8 mouse cellular contexts compared by ENCODE assay signal in genomic region chr2:165512870-165513600, GRCm38 (mm10). TPM values are rescaled to one million over a fixed set of nuclear protein-coding genes. Genes with fewer than 3 reads are reported as not detected.
A peak's percentile ranks its signal among the peaks of the same experiment; 100 is the strongest.
DNase-seq lines count a peak whose midpoint lies in the region; ATAC-seq and TF ChIP-seq lines count a peak whose summit lies in the region.

No protein-coding gene starts in this region.

- H3K36me3 ChIP-seq in liver, postnatal 0 days (replicated peaks; ENCODE audit: insufficient read depth, low read length), result no peaks in the 10 kb centered on the region
- no peaks in the 10 kb centered on the region for H3K36me3 ChIP-seq in liver, embryonic 12.5 days
- peaks cover 18% of the 10 kb centered on the region for H3K36me3 ChIP-seq in embryonic facial prominence, embryonic 12.5 days
- H3K36me3 ChIP-seq in kidney, embryonic 14.5 days (ENCODE audit: control insufficient read depth, insufficient read depth, low read length), result no peaks in the 10 kb centered on the region

- no peak overlapping the region for H3K4me3 ChIP-seq in liver, postnatal 0 days (ENCODE audit: low read depth, low read length)
- no peak overlapping the region for H3K4me3 ChIP-seq in liver, embryonic 12.5 days
- no peak overlapping the region for H3K4me3 ChIP-seq in embryonic facial prominence, embryonic 12.5 days
- no peak overlapping the region for H3K4me3 ChIP-seq in kidney, embryonic 14.5 days (ENCODE audit: low read length)

- no peak overlapping the region for H3K9ac ChIP-seq in liver, postnatal 0 days (replicated peaks)
- H3K9ac ChIP-seq in liver, embryonic 12.5 days, result no peak overlapping the region
- no peak overlapping the region; the same call in 1 of the 2 replicates for H3K9ac ChIP-seq in embryonic facial prominence, embryonic 12.5 days
- H3K9ac ChIP-seq in kidney, embryonic 14.5 days (ENCODE audit: low read depth, low read length), result no peak overlapping the region

- no peak overlapping the region for H3K27ac ChIP-seq in liver, postnatal 0 days (ENCODE audit: low read depth)
- no peak overlapping the region for H3K27ac ChIP-seq in liver, embryonic 12.5 days
- peak overlapping the region; percentile 36; the same call in 1 of the 2 replicates for H3K27ac ChIP-seq in embryonic facial prominence, embryonic 12.5 days
- peak overlapping the region; percentile 62 for H3K27ac ChIP-seq in kidney, embryonic 14.5 days (ENCODE audit: low read depth, low read length)

- TF ChIP-seq EP300 in liver, postnatal 0 days (IDR thresholded peaks at IDR 0.05; ENCODE audit: low read depth), result no peak

- no peaks in the 10 kb centered on the region for H3K9me3 ChIP-seq in liver, postnatal 0 days (ENCODE audit: low read length)
- no peaks in the 10 kb centered on the region for H3K9me3 ChIP-seq in liver, embryonic 12.5 days (replicated peaks)
- no peaks in the 10 kb centered on the region for H3K9me3 ChIP-seq in embryonic facial prominence, embryonic 12.5 days
- no peaks in the 10 kb centered on the region for H3K9me3 ChIP-seq in kidney, embryonic 14.5 days (ENCODE audit: control insufficient read depth, low read length)

- no peaks in the 10 kb centered on the region for H3K27me3 ChIP-seq in liver, postnatal 0 days (ENCODE audit: insufficient read depth, low read length)
- 0 out of 2 replicates have a peak, but pooled peaks cover 12% of the 10 kb centered on the region for H3K27me3 ChIP-seq in liver, embryonic 12.5 days (replicated peaks)
- H3K27me3 ChIP-seq in embryonic facial prominence, embryonic 12.5 days, result no peaks in the 10 kb centered on the region
- H3K27me3 ChIP-seq in kidney, embryonic 14.5 days (ENCODE audit: control insufficient read depth, insufficient read depth, low read length), result no peaks in the 10 kb centered on the region

- TF ChIP-seq CTCF in liver, postnatal 0 days (IDR thresholded peaks at IDR 0.05; ENCODE audit: low read depth), result no peak

- 40% methylated on average over 11 of the region's 11 CpGs for WGBS in liver, postnatal 0 days (ENCODE audit: insufficient replicate concordance)
- 36% methylated on average over 11 of the region's 11 CpGs for WGBS in liver, embryonic 12.5 days (ENCODE audit: insufficient replicate concordance)
- 47% methylated on average over 11 of the region's 11 CpGs for WGBS in embryonic facial prominence, embryonic 12.5 days
- 18% methylated on average over 11 of the region's 11 CpGs for WGBS in kidney, embryonic 14.5 days

- peak; percentile 73 for DNase-seq in liver, postnatal 0 days
- DNase-seq in retina, postnatal 7 days (ENCODE audit: low read depth, low spot score), result peak; percentile 34
- DNase-seq in ovary, adult 18-20 months (ENCODE audit: low spot score), result no peak
- no peak for DNase-seq in layer of hippocampus, postnatal 10 days (ENCODE audit: low spot score in 2 of 2)

- ATAC-seq in liver, postnatal 0 days, result peak; percentile 67
- ATAC-seq in liver, embryonic 12.5 days, result no peak
- ATAC-seq in embryonic facial prominence, embryonic 12.5 days (ENCODE audit: insufficient number of reproducible peaks, insufficient read depth, low FRiP score, low TSS enrichment), result no peak
- peak; percentile 58 for ATAC-seq in kidney, embryonic 14.5 days (ENCODE audit: low FRiP score, low TSS enrichment)
- no peak for ATAC-seq in megakaryocyte, adult 5-6 weeks (ENCODE audit: poor library complexity, severe bottlenecking)

- H3K4me1 ChIP-seq in liver, postnatal 0 days (ENCODE audit: insufficient read depth), result no peaks in the 10 kb centered on the region
- no peaks in the 10 kb centered on the region for H3K4me1 ChIP-seq in liver, embryonic 12.5 days
- H3K4me1 ChIP-seq in embryonic facial prominence, embryonic 12.5 days, result peaks cover 14% of the 10 kb centered on the region
- peaks cover 25% of the 10 kb centered on the region for H3K4me1 ChIP-seq in kidney, embryonic 14.5 days (ENCODE audit: control insufficient read depth, insufficient read depth, low read length)

- no peak overlapping the region for H3K4me2 ChIP-seq in liver, postnatal 0 days (ENCODE audit: low read depth, low read length)
- H3K4me2 ChIP-seq in liver, embryonic 12.5 days, result no peak overlapping the region
- H3K4me2 ChIP-seq in embryonic facial prominence, embryonic 12.5 days (replicated peaks), result no peak overlapping the region
- no peak overlapping the region; the same call in 1 of the 2 replicates for H3K4me2 ChIP-seq in kidney, embryonic 14.5 days (replicated peaks; ENCODE audit: low read depth, low read length)

RNA-seq across cellular contexts. Expression of gene Slc2a10, which starts 9.4 kb away (rescaled TPM):
- polyA plus RNA-seq in liver, postnatal 0 days (2015; fragmentation: Nextera tagmentation; extraction: Ambion mirVana), result 0.13 and 0.34 TPM in 2 replicates
- 0.72 and 1.1 TPM in 2 replicates for polyA plus RNA-seq in liver, embryonic 12.5 days (2016; fragmentation: Nextera tagmentation; extraction: Ambion mirVana)
- polyA plus RNA-seq in embryonic facial prominence, embryonic 12.5 days (2016; fragmentation: Nextera tagmentation; extraction: Ambion mirVana), result 10.2 TPM in 2 replicates
- 3.0 and 6.9 TPM in 2 replicates for polyA plus RNA-seq in kidney, embryonic 14.5 days (2014; fragmentation: Nextera tagmentation; extraction: Ambion mirVana)
- 0.05 TPM in 1 of 2 replicates, not detected in the other for total RNA-seq in megakaryocyte, adult 5-6 weeks (2015)
- not detected in 2 replicates for total RNA-seq in megakaryocyte, adult 5-6 weeks (2017)
- total RNA-seq in layer of hippocampus, postnatal 10 days (2021), result 1 to 10 TPM in 1 of 2 experiments, under 1 TPM in 1; 0.96 to 1.7 TPM

RNA-seq across cellular contexts. Expression of gene Trp53rka, which starts 19.9 kb away (rescaled TPM):
- polyA plus RNA-seq in liver, postnatal 0 days (2015; fragmentation: Nextera tagmentation; extraction: Ambion mirVana), result 8.8 and 9.1 TPM in 2 replicates
- 19.0 and 19.4 TPM in 2 replicates for polyA plus RNA-seq in liver, embryonic 12.5 days (2016; fragmentation: Nextera tagmentation; extraction: Ambion mirVana)
- polyA plus RNA-seq in embryonic facial prominence, embryonic 12.5 days (2016; fragmentation: Nextera tagmentation; extraction: Ambion mirVana), result 54.0 and 54.3 TPM in 2 replicates
- 27.0 and 42.5 TPM in 2 replicates for polyA plus RNA-seq in kidney, embryonic 14.5 days (2014; fragmentation: Nextera tagmentation; extraction: Ambion mirVana)
- 3.9 and 5.7 TPM in 2 replicates for total RNA-seq in megakaryocyte, adult 5-6 weeks (2015)
- total RNA-seq in megakaryocyte, adult 5-6 weeks (2017), result 4.0 and 5.1 TPM in 2 replicates
- 10 to 100 TPM; 19.5 to 23.3 TPM for total RNA-seq in layer of hippocampus, postnatal 10 days (2021)

RNA-seq across cellular contexts. Expression of gene Slc13a3, which starts 40.0 kb away (rescaled TPM):
- polyA plus RNA-seq in liver, postnatal 0 days (2015; fragmentation: Nextera tagmentation; extraction: Ambion mirVana), result 46.2 and 49.5 TPM in 2 replicates
- polyA plus RNA-seq in liver, embryonic 12.5 days (2016; fragmentation: Nextera tagmentation; extraction: Ambion mirVana), result 3.6 and 3.8 TPM in 2 replicates
- polyA plus RNA-seq in embryonic facial prominence, embryonic 12.5 days (2016; fragmentation: Nextera tagmentation; extraction: Ambion mirVana), result 0.10 and 0.24 TPM in 2 replicates
- polyA plus RNA-seq in kidney, embryonic 14.5 days (2014; fragmentation: Nextera tagmentation; extraction: Ambion mirVana), result 0.24 and 0.42 TPM in 2 replicates
- total RNA-seq in megakaryocyte, adult 5-6 weeks (2015), result 0.39 and 0.42 TPM in 2 replicates
- 0.37 TPM in 1 of 2 replicates, not detected in the other for total RNA-seq in megakaryocyte, adult 5-6 weeks (2017)
- total RNA-seq in layer of hippocampus, postnatal 10 days (2021), result 10 to 100 TPM; 22.1 to 23.8 TPM

Comparison
In these comparisons a context has a peak if more than half of its experiments do, and no peak if none do; other contexts are left out.
1. ATAC-seq: peak in liver, postnatal 0 days (single experiment) and kidney, embryonic 14.5 days (single experiment); none in liver, embryonic 12.5 days (single experiment), embryonic facial prominence, embryonic 12.5 days (single experiment) and megakaryocyte, adult 5-6 weeks (single experiment).
2. DNase-seq: peak in liver, postnatal 0 days (single experiment) and retina, postnatal 7 days (single experiment); none in ovary, adult 18-20 months (single experiment) and layer of hippocampus, postnatal 10 days (0 of 2).
3. H3K27ac ChIP-seq: peak in embryonic facial prominence, embryonic 12.5 days (single experiment) and kidney, embryonic 14.5 days (single experiment); none in liver, postnatal 0 days (single experiment) and liver, embryonic 12.5 days (single experiment).